Mouse (Mus musculus): Measurements from ENCODE around the gene Cep131.

GRCm38 (mm10) chr11:120040440-120040839 is 46.2 kb downstream of the Cep131 start:
- TF ChIP-seq GATA1 (IDR thresholded peaks at IDR 0.05; ENCODE audit: borderline replicate concordance, low read length) (no peak), FLI1 (IDR thresholded peaks at IDR 0.05; ENCODE audit: low read length) (no peak)

Data from megakaryocyte, embryonic 14.5 days (primary cell).